Mouse (Mus musculus) ovary, postnatal 14 days (tissue): ENCODE results near the gene Trmt11.
"Not testable (repeated sequence)": the region's sequence is repeated elsewhere in the genome, so short reads cannot be mapped to it uniquely, and the experiment has no call there.

Experiments used
- DNase-seq: peaks from one replicate; pipeline ENCODE4 v3.0.0; 2022; ENCODE audit warnings: low spot score

The Trmt11 gene

DNA sequence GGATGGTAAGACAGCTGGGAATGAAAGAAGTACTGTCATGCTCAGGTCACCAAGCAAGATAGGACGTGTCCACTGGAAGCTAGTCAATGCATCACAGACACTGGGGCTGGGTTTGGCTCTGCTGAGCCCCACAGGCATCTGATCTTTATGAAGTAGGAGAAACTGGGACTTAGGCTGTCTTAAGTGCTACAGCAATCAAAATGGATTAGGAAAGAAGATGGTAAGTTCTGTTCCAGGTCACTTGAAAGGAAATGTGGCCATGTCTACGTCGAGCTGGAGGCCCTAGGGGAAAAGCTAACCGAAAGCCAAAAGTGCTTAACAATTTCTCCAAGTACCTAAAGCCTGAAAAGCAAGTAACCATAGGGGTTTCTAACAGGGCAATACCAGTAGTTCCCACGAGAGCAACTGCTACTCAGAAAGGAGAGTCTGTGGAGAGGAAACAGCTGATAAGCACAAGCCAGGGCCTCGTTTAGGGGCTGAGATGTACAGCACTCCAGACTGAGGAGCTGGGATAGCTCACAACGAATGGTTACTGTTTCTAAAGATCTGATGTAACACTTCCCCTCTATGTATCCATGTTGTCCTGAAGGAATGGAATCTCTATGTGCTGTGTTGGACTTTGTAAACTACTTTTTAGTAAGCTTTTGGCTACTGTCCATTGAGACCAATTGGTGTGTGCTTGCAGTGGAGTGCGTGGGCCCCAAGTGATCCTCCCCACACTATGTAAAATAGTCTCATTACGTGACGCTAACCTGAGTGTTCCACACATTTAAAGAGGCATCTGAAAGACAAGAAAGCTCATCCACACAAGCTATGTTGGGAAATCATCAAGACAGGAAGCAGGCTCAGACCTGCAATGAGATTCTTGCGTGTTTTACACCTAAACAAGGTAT, 44.6 kb downstream of the Trmt11 start:
- no peak for DNase-seq

DNA sequence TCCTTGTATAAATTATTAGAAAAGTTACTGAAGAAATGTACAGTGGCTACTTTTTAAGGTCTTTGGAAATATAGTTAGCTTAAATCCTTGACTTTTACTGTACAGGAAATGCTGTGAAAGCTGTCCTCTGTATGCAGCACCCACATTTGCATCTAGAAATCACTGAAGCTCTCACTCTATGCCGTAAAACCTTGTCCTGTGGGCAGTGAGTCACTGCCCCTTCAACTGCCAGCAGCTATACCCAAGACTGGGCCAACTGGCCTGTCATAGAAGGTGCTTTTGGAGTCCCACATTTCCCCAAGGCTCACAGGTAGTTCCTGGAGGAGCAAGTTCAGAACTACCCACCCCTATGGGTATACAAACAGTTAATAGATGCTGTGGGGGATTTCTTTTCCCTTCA, 48.2 kb downstream of the Trmt11 start:
- DNase-seq, result no peak

- DNase-seq, result no peak
Measured at GRCm38 (mm10) chr10:30549974-30550373, 50.6 kb downstream of the Trmt11 start.

- no peak for DNase-seq
Measured at GRCm38 (mm10) chr10:30538538-30538815, 62.1 kb downstream of the Trmt11 start.

DNA sequence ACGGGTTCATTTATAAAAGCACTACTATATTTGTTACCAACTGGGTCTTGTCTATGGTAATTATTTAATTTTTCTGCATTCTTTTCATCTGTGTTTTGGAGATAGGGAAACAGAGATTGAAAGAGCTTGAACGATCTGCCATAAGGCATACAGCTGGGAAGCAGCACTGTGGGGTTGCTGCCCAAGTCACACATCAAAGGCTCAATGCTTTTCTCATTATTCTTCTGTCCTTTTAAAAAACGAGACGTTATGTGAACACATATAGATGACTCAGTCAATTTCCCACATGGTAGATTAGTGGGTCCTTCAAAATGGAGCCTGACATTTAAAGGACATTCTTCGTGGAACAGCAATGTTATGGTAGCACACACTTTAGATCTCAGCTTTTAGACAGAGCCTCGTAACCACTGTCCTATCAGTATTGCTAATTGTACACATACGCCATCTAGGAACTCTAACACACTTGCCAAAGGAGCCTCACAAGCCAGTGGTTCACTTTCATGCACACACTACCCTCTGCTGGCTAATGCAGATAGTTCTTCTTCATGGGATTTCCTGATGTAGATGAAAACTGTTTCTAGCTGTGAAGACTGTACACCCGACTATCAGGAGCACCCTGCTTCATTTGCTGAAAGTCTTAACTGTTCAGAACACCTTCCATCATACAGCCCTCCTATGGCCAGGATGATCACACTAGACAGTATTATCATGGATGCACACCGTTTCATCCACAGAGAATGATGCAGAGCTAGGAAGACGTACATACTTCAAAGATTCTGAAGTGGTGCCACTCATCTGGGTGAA, 62.6 kb downstream of the Trmt11 start:
- DNase-seq, result no peak

GRCm38 (mm10) chr10:30535930-30536329, 64.6 kb downstream of the Trmt11 start:
- not testable (repeated sequence) for DNase-seq

GRCm38 (mm10) chr10:30527122-30527521, 73.4 kb downstream of the Trmt11 start:
- no peak for DNase-seq

DNA sequence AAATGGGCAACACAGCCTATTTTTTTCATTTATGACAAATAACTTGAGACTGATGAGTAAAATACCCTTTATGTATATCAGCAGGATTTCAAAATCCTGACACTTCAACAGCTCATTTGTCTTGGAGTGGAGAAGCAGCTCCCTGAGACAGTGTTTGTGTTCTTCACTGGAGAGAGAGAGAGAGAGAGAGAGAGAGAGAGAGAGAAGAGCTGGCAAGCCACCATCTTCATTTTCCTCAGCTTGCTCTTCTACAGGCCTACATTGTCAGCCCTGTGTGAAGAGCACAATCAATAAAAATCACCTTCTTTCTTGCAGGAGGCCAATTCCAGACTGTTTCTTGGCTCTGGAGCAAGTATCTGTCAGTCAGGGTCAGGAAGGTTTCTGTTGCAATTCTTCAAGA, 78.8 kb downstream of the Trmt11 start:
- DNase-seq, result no peak

- no peak for DNase-seq
Measured at GRCm38 (mm10) chr10:30519143-30519542, 81.4 kb downstream of the Trmt11 start.

DNA sequence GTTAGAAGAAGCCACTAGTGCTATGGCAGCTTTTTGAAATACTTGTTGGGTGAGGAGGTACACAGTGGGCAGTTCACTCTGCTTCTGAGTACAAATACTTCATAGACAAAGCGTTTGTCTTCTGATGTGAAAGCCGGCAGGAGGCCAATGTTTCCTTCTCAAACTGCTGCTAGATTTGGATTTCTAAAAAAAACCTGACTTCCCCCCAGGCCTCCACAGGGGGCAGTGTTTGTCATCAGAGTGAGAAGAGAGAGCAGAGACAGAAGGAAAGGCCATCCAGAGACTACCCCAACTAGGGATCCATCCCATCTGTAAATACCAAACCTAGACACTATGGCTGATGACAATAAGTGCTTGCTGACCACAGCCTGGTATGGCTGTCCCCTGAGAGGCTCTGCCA, 83.3 kb downstream of the Trmt11 start:
- no peak for DNase-seq

DNA sequence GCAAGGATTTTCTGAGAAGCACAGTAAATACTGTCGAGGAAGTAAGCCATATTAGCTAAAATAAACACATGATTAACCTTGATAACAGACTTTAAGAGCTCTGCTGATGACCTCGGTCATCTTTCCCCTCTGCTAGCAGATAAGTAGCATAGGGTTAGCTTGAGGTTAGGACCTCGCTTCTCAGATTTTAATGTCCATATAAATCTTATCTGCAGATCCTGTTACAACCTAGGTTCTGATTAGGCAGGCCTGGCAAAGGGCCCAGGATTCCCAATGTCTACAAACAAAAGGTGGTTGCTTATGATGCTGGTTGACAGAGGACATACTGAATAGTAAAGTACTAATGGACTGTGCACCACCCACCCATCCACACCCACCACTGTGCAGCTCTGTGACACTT, 83.8 kb downstream of the Trmt11 start:
- DNase-seq, result no peak

DNA sequence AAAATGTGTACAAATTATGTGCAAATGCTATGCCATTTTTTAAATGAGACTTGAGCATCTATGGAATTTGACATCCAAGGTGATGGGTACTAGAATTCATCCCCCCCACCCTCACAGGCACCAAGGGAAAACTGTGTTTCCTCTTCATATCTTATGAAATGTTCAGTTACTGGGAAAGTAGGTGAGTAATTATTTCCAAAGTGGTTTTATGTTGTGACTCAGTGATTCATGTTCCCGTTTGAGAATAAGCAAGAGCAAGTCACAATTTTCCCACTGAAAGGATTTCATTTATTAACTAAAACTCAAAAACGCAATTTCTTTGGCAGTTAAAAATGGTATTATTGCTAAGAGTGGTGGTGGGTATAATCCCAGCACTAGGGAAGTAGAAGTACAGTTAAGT, 95.8 kb downstream of the Trmt11 start:
- DNase-seq, result no peak

DNA sequence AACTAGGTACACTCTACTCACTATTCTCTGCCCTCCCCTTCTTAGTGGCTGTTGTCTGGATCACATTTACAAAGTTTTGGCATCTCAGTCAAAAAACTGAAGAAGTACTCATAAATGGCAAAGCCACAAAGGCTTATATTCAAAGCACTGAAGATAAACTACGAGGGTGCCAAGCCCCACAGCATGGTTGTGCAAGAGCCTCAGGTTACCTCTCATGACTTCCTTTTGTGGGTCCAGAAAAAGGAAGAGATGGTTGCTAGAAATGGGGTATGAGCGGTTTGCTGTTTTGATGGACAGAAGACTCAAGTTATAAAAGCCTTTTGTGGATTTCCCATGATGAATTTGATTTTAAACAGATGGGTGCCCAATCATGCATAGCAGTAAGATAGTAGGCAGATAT, 97.4 kb downstream of the Trmt11 start:
- DNase-seq, result no peak

DNA sequence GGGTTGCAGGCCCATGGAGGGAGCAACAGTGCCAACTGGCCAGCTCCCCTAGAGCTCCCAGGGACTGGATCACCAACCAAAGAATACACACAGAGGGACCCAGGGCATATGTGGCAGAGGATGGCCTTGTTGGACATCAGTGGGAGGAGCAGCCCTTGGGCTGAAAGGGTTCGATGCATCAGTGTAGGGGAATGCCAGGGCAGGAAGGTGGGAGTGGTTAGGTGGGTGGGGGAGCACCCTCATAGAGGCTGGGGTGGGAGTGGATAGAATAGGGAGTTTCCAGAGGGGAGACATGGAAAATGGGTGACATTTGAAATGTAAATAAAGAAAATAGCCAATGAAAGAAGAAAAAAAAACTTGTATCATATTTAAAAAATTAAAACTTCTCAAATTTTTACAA, 97.8 kb downstream of the Trmt11 start:
- no peak for DNase-seq

- DNase-seq, result not testable (repeated sequence)
Measured at GRCm38 (mm10) chr10:30498223-30498622, 102.3 kb downstream of the Trmt11 start.
